Mouse (Mus musculus) heart, embryonic 12.5 days (tissue): Measurements from ENCODE around the gene Cacna2d4. TPM values are rescaled to one million over a fixed set of nuclear protein-coding genes. Genes with fewer than 3 reads are reported as not detected.
"Not testable (repeated sequence)": the region's sequence is repeated elsewhere in the genome, so short reads cannot be mapped to it uniquely, and the experiment has no call there.

Experiments
- ATAC-seq: fragments of 200-750 bp; cut with Nextera tagmentation; 2 replicates; pipeline ENCODE4 v1.8.0; 2017; ENCODE audit warnings: moderate TSS enrichment, moderate library complexity; ENCODE audit not compliant: insufficient number of reproducible peaks, low FRiP score
- H3K27ac ChIP-seq: fragments of 300-500 bp; sonication (generic); 2 replicates; pipeline ENCODE4 v1.5.1; 2016; ENCODE audit warnings: mild to moderate bottlenecking, moderate library complexity; ENCODE audit not compliant: poor library complexity, severe bottlenecking
- H3K27me3 ChIP-seq: fragments of 300-500 bp; sonication (generic); replicated peaks from 2 replicates; pipeline ENCODE4 v1.6.1; 2016; ENCODE audit warnings: mild to moderate bottlenecking, moderate library complexity
- H3K36me3 ChIP-seq: fragments of 300-500 bp; sonication (generic); 2 replicates; pipeline ENCODE4 v1.6.1; 2016; ENCODE audit warnings: mild to moderate bottlenecking, moderate library complexity
- H3K4me1 ChIP-seq: fragments of 300-500 bp; sonication (generic); replicated peaks from 2 replicates; pipeline ENCODE4 v1.6.1; 2016; ENCODE audit warnings: mild to moderate bottlenecking
- H3K4me2 ChIP-seq: fragments of 300-500 bp; sonication (generic); 2 replicates; pipeline ENCODE4 v1.6.1; 2016; ENCODE audit warnings: mild to moderate bottlenecking, moderate library complexity
- H3K4me3 ChIP-seq: fragments of 300-500 bp; sonication (generic); 2 replicates; pipeline ENCODE4 v1.5.1; 2016; ENCODE audit warnings: mild to moderate bottlenecking
- H3K9ac ChIP-seq: fragments of 300-500 bp; sonication (generic); 2 replicates; pipeline ENCODE4 v1.6.1; 2016; ENCODE audit warnings: mild to moderate bottlenecking, moderate library complexity
- H3K9me3 ChIP-seq: fragments of 300-500 bp; sonication (generic); replicated peaks from 2 replicates; pipeline ENCODE4 v1.6.1; 2016; ENCODE audit warnings: mild to moderate bottlenecking, moderate library complexity
- WGBS: fragments of 180-500 bp; shearing (Covaris S2); methylation state at CpG from one replicate; pipeline ENCODE4 v1.1.7; 2016; 5-methylcytosine and 5-hydroxymethylcytosine counted together
- polyA plus RNA-seq: library from polyadenylated mRNA; unstranded; fragments of >200 nt; fragmentation: Nextera tagmentation; extraction: Ambion mirVana; gene quantifications from 2 replicates; pipeline ENCODE4 v1.2.1, GENCODE M21; 2016

The Cacna2d4 gene
- polyA plus RNA-seq, 1 experiment from 2014 or later, result not detected

GRCm38 (mm10) chr6:119200362-119200761 is 36.0 kb upstream of the Cacna2d4 start:
- Histone ChIP-seq H3K9me3 (no peaks in the 10 kb centered on the region), H3K27ac (peak overlapping the region; percentile 58), H3K9ac (no peak overlapping the region), H3K27me3 (no peaks in the 10 kb centered on the region), H3K4me2 (no peak overlapping the region), H3K4me1 (peaks cover 62% of the 10 kb centered on the region), H3K4me3 (no peak overlapping the region), H3K36me3 (no peaks in the 10 kb centered on the region)
- ATAC-seq, result no peak
- 56% methylated on average over 5 of the region's 5 CpGs for WGBS

GRCm38 (mm10) chr6:119201575-119201974 is 34.8 kb upstream of the Cacna2d4 start:
- peak; percentile 49; the same call in 1 of the 2 replicates for ATAC-seq
- Histone ChIP-seq H3K36me3 (no peaks in the 10 kb centered on the region), H3K4me1 (peaks cover 64% of the 10 kb centered on the region), H3K9me3 (no peaks in the 10 kb centered on the region), H3K4me3 (no peak overlapping the region), H3K9ac (no peak overlapping the region), H3K4me2 (no peak overlapping the region), H3K27ac (peak overlapping the region; percentile 65), H3K27me3 (no peaks in the 10 kb centered on the region)
- 57% methylated on average over 4 of the region's 4 CpGs for WGBS

DNA sequence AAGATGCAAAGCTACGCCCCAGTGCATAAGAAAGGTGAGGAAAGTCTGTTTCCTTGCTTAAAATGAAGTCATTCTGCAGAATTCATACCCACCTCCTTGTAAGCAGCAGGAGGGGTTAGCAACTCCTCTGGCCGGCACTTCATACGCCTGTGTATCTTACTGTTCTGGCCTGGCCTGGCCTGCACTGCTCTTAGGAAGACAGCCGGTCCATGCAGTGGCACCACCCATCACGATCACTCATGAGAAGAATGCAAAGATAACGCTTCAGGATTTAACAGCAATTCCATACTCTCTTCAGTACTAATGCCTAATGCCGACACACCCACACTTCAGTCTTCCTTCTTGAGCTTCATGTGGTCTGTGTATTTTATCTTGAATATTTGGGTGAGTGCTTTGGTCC is 32.0 kb upstream of the Cacna2d4 start:
- H3K4me1 ChIP-seq, result peaks cover 47% of the 10 kb centered on the region
- 40% methylated on average over 7 of the region's 7 CpGs for WGBS
- no peaks in the 10 kb centered on the region for H3K36me3 ChIP-seq
- H3K4me3 ChIP-seq, result no peak overlapping the region
- no peaks in the 10 kb centered on the region for H3K27me3 ChIP-seq
- no peak for ATAC-seq
- no peak overlapping the region for H3K9ac ChIP-seq
- H3K27ac ChIP-seq, result peak overlapping the region; percentile 41; the same call in 1 of the 2 replicates
- no peak overlapping the region for H3K4me2 ChIP-seq
- no peaks in the 10 kb centered on the region for H3K9me3 ChIP-seq

DNA sequence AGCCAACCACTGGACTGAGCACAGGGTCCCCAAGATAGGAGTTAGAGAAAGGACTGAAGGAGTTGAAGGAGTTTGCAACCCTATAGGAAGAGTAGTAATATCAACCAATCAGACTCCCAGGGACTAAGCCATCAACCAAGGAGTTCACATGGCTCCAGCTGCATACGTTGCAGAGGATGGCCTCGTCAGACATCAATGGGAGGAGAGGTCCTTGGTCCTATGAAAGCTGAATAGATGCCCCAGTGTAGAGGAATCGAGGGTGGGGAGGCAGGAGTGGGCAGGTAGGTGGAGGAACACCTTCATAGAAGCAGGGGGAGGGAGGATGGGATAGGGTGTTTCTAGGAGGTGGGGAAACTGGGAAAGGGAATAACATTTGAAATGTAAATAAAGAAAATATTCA is 31.4 kb upstream of the Cacna2d4 start:
- H3K4me3 ChIP-seq, result no peak overlapping the region
- H3K36me3 ChIP-seq, result no peaks in the 10 kb centered on the region
- ATAC-seq, result no peak
- peaks cover 40% of the 10 kb centered on the region for H3K4me1 ChIP-seq
- no peaks in the 10 kb centered on the region for H3K9me3 ChIP-seq
- H3K27me3 ChIP-seq, result no peaks in the 10 kb centered on the region
- WGBS, result 52% methylated on average over 3 of the region's 3 CpGs
- no peak overlapping the region for H3K4me2 ChIP-seq
- H3K27ac ChIP-seq, result 0 out of 2 replicates have a peak overlapping the region, but pooled peaks have one; percentile 34
- H3K9ac ChIP-seq, result no peak overlapping the region

- not testable (repeated sequence) for H3K27ac ChIP-seq, H3K9me3 ChIP-seq, H3K4me2 ChIP-seq, H3K4me3 ChIP-seq, H3K27me3 ChIP-seq, ATAC-seq, H3K9ac ChIP-seq, H3K36me3 ChIP-seq
- H3K4me1 ChIP-seq, result peaks cover 29% of the 10 kb centered on the region
- WGBS, result 89% methylated on average over 7 of the region's 7 CpGs
These were observed 30.3 kb upstream of the Cacna2d4 start for GRCm38 (mm10) chr6:119206006-119206405.

DNA sequence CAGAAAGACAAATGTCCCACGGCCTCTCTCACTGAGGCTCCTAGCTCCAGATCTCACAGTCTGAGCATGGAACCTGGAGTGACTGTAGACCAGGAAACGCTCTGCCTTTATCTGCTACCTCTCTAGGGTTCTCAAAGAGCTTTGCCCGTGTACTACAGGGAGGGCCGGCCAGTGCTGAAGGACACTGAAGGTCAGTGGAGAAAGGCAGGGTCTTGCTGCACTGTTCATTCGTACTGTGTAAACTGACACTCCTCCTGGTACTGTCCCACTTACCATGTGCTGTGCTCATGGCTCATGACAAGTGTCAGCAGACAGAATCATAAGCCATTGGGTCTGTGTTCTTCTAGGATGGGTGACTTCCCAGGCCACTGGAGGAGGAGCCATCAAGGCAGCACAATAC is 23.0 kb upstream of the Cacna2d4 start:
- Histone ChIP-seq H3K9ac (0 out of 2 replicates have a peak overlapping the region, but pooled peaks have one; percentile 17), H3K36me3 (no peaks in the 10 kb centered on the region), H3K27me3 (no peaks in the 10 kb centered on the region), H3K9me3 (no peaks in the 10 kb centered on the region), H3K4me3 (no peak overlapping the region), H3K4me2 (no peak overlapping the region), H3K27ac (peak overlapping the region; percentile 86), H3K4me1 (peaks cover 51% of the 10 kb centered on the region)
- 39% methylated on average over 5 of the region's 5 CpGs for WGBS
- ATAC-seq, result peak; percentile 45; the same call in 1 of the 2 replicates

GRCm38 (mm10) chr6:119214190-119214589 is 22.1 kb upstream of the Cacna2d4 start:
- H3K4me2 ChIP-seq, result peak overlapping the region; percentile 52
- H3K27me3 ChIP-seq, result no peaks in the 10 kb centered on the region
- H3K36me3 ChIP-seq, result no peaks in the 10 kb centered on the region
- H3K9me3 ChIP-seq, result no peaks in the 10 kb centered on the region
- peak overlapping the region; percentile 84 for H3K27ac ChIP-seq
- WGBS, result 35% methylated on average over 6 of the region's 6 CpGs
- H3K4me1 ChIP-seq, result peaks cover 58% of the 10 kb centered on the region
- peak; percentile 42 for ATAC-seq
- 0 out of 2 replicates have a peak overlapping the region, but pooled peaks have one; percentile 28 for H3K9ac ChIP-seq
- H3K4me3 ChIP-seq, result no peak overlapping the region

DNA sequence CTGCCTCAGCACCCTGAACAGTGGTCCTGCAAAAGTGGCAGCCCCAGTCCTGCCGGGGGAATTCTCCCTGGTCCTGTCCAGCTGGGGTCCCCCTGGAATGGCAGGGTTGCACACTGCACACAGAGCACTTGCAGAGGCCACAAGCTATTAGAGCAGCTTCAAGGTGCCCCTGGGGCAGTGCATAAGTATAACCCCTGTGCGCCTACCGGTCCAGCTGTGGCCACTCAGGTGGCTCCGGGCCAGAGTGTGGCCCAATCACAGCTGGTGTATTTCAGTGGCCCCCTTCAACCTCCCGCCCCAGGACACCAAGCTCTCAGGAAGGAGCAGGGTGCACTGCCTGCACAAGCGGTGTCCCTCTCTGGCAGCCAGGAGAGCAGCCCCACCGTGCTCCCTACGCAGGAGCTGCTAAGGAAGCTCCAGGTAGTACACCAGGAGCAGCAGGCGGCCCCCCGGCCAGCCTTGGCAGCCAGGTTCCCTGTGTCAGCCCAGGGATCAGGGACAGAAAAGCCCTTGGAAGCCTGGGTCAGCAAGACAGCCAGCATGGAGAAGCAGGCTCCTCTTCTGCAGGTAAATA is 21.2 kb upstream of the Cacna2d4 start:
- no peaks in the 10 kb centered on the region for H3K27me3 ChIP-seq
- H3K4me2 ChIP-seq, result peak overlapping the region; percentile 52
- ATAC-seq, result peak; percentile 30; the same call in 1 of the 2 replicates
- no peaks in the 10 kb centered on the region for H3K9me3 ChIP-seq
- peak overlapping the region; percentile 84 for H3K27ac ChIP-seq
- H3K4me3 ChIP-seq, result no peak overlapping the region
- no peaks in the 10 kb centered on the region for H3K36me3 ChIP-seq
- WGBS, result 68% methylated on average over 10 of the region's 10 CpGs
- peaks cover 66% of the 10 kb centered on the region for H3K4me1 ChIP-seq
- peak overlapping the region; percentile 60 for H3K9ac ChIP-seq

GRCm38 (mm10) chr6:119217661-119218060 is 18.7 kb upstream of the Cacna2d4 start:
- peaks cover 66% of the 10 kb centered on the region for H3K4me1 ChIP-seq

DNA sequence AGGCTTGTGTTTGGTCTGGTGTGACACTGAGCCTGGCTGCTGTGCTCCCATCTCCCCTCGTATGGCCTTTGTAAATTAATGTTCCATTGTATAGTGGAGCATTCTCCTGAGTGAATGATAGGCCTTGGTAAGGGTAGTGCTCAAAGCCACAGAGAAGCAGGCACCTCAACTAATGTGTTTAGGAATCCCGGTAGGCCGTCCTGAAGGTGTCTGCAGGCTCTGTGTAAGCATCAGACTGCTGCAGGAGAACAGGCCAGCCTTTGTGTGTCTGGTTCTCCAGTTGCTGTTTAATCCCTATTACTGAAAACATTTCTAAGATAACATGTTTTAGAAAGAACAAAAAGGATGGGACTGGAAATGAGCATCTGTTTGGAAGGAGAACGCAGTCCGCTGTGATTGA is 17.7 kb upstream of the Cacna2d4 start:
- peaks cover 58% of the 10 kb centered on the region for H3K4me1 ChIP-seq
- H3K36me3 ChIP-seq, result no peaks in the 10 kb centered on the region
- no peak overlapping the region for H3K4me2 ChIP-seq
- ATAC-seq, result no peak
- H3K9me3 ChIP-seq, result no peaks in the 10 kb centered on the region
- H3K27me3 ChIP-seq, result no peaks in the 10 kb centered on the region
- 75% methylated on average over 5 of the region's 5 CpGs for WGBS
- H3K9ac ChIP-seq, result no peak overlapping the region
- no peak overlapping the region; the same call in 1 of the 2 replicates for H3K27ac ChIP-seq
- no peak overlapping the region for H3K4me3 ChIP-seq

More at GRCm38 (mm10) chr6:119217661-119218060, 18.7 kb upstream of the Cacna2d4 start:
- WGBS, result 44% methylated on average over 4 of the region's 4 CpGs
- H3K27ac ChIP-seq, result no peak overlapping the region
- no peak for ATAC-seq
- H3K27me3 ChIP-seq, result no peaks in the 10 kb centered on the region
- H3K4me2 ChIP-seq, result no peak overlapping the region
- no peaks in the 10 kb centered on the region for H3K36me3 ChIP-seq
- H3K9me3 ChIP-seq, result no peaks in the 10 kb centered on the region
- H3K4me3 ChIP-seq, result no peak overlapping the region
- 0 out of 2 replicates have a peak overlapping the region, but pooled peaks have one; percentile 7 for H3K9ac ChIP-seq

GRCm38 (mm10) chr6:119219237-119219870 is 17.0 kb upstream of the Cacna2d4 start:
- Histone ChIP-seq H3K27me3 (no peaks in the 10 kb centered on the region), H3K36me3 (no peaks in the 10 kb centered on the region), H3K27ac (no peak overlapping the region), H3K9ac (no peak overlapping the region), H3K4me2 (no peak overlapping the region), H3K4me1 (peaks cover 52% of the 10 kb centered on the region), H3K9me3 (no peaks in the 10 kb centered on the region), H3K4me3 (no peak overlapping the region)
- 66% methylated on average over 15 of the region's 15 CpGs for WGBS
- no peak for ATAC-seq
